Mouse (Mus musculus) olfactory bulb, adult 2 months (tissue): ENCODE measurements around the gene D1Ertd622e.

Experiments used
- CTCF ChIP-seq: fragments of 200-500 bp; IDR thresholded peaks from 2 replicates; pipeline ENCODE4 v1.5.1; 2012; ENCODE audit warnings: low read depth, mild to moderate bottlenecking, low read length, moderate library complexity; ENCODE audit not compliant: insufficient read depth
- POLR2A ChIP-seq: fragments of 200-500 bp; IDR thresholded peaks from 2 replicates; pipeline ENCODE4 v1.6.1; 2012; ENCODE audit warnings: mild to moderate bottlenecking, low read depth, low read length, moderate library complexity; ENCODE audit not compliant: insufficient read depth

- TF ChIP-seq CTCF (no peak), POLR2A (no peak)
Measured at GRCm38 (mm10) chr1:97697273-97697672, 35.4 kb upstream of the D1Ertd622e start.
